In genomic region chr15:8672532-8672931, GRCm38 (mm10) we compare ENCODE assay signal across 17 mouse cellular contexts. TPM values are rescaled to one million over a fixed set of nuclear protein-coding genes. Genes with fewer than 3 reads are reported as not detected.
A peak's percentile ranks its signal among the peaks of the same experiment; 100 is the strongest.
DNase-seq lines count a peak whose midpoint lies in the region; ATAC-seq and TF ChIP-seq lines count a peak whose summit lies in the region.
"Had no signal": no experiment of that assay in that cellular context is flagged by ENCODE, and none has a peak within 500 bp of the region (broad histone marks: within the 10 kb centered on the region; RNA-seq: fewer than 3 reads in every experiment).

No protein-coding gene starts in this region.

- in situ Hi-C loops in CH12.LX (cut with MboI; ENCODE audit: low pct_ligation_motif_present, low pct_unique_long_range_greater_than_20kb, low sequenced_read_pairs), result no loop called here

- no peaks in the 10 kb centered on the region for H3K9me3 ChIP-seq in CH12.LX (replicated peaks; ENCODE audit: low read length)
- no peaks in the 10 kb centered on the region for H3K9me3 ChIP-seq in heart, embryonic 15.5 days (replicated peaks)
- H3K9me3 ChIP-seq: embryonic facial prominence, embryonic 15.5 days; midbrain, embryonic 15.5 days had no signal

- TF ChIP-seq RAD21 in CH12.LX (IDR thresholded peaks at IDR 0.05; ENCODE audit: low read depth, low read length), result no peak

- 0 out of 2 replicates have a peak overlapping the region, but pooled peaks have one; percentile 1 for H3K9ac ChIP-seq in CH12.LX (ENCODE audit: insufficient read depth, low read depth)
- H3K9ac ChIP-seq in heart, embryonic 15.5 days, result no peak overlapping the region
- H3K9ac ChIP-seq: embryonic facial prominence, embryonic 15.5 days; midbrain, embryonic 15.5 days had no signal

- H3K27me3 ChIP-seq in CH12.LX (replicated peaks), result no peaks in the 10 kb centered on the region
- no peaks in the 10 kb centered on the region for H3K27me3 ChIP-seq in heart, embryonic 15.5 days
- H3K27me3 ChIP-seq: embryonic facial prominence, embryonic 15.5 days; midbrain, embryonic 15.5 days had no signal

- 44% methylated on average over 5 of the region's 5 CpGs for WGBS in heart, embryonic 15.5 days

- no peak overlapping the region for H3K4me2 ChIP-seq in CH12.LX (ENCODE audit: insufficient read depth, low read depth, poor library complexity, severe bottlenecking)
- no peak overlapping the region for H3K4me2 ChIP-seq in heart, embryonic 15.5 days
- H3K4me2 ChIP-seq: embryonic facial prominence, embryonic 15.5 days; midbrain, embryonic 15.5 days had no signal

- peaks cover 3% of the 10 kb centered on the region; the same call in 1 of the 2 replicates for H3K79me2 ChIP-seq in CH12.LX (replicated peaks; ENCODE audit: control insufficient read depth, extremely low read depth, insufficient read depth, poor library complexity, severe bottlenecking)

- peak; percentile 87 for DNase-seq in heart, adult 11 months
- no peak for DNase-seq in heart, adult 9 months (ENCODE audit: low spot score in 2 of 2)
- no peak for DNase-seq in layer of hippocampus, adult 2 months (ENCODE audit: low spot score in 2 of 2)
- DNase-seq in layer of hippocampus, adult 9-11 months, result no peak
- DNase-seq in CH12.LX (ENCODE audit: extremely low read depth), result no peak
- no peak for DNase-seq in cerebellum, postnatal 14 days
- DNase-seq in kidney, postnatal 10 days, result no peak
- DNase-seq: B cell, adult 2 months; cerebellum, adult 9-11 months; embryo, embryonic 11 days; kidney, adult 8-10 months; kidney, postnatal 36 days; spleen, adult 18-20 months; thymus, adult 18-20 months had no signal

- dilution Hi-C loops in CH12.LX (cut with MboI; ENCODE audit: extremely low pct_ligation_motif_present, extremely low pct_unique_long_range_greater_than_20kb, low sequenced_read_pairs), result no loop called here

- H3K27ac ChIP-seq in layer of hippocampus, adult 2 months, result peak overlapping the region; percentile 68
- H3K27ac ChIP-seq in CH12.LX (ENCODE audit: insufficient read depth, low read depth), result 0 out of 2 replicates have a peak overlapping the region, but pooled peaks have one; percentile 8
- H3K27ac ChIP-seq in heart, embryonic 15.5 days, result peak overlapping the region; percentile 50
- H3K27ac ChIP-seq: embryonic facial prominence, embryonic 15.5 days; midbrain, embryonic 15.5 days had no signal

- ATAC-seq in heart, embryonic 15.5 days (replicated peaks; ENCODE audit: insufficient number of reproducible peaks, insufficient read depth, low FRiP score, low read depth), result no peak
- ATAC-seq: midbrain, embryonic 15.5 days had no signal

- TF ChIP-seq POLR2A in CH12.LX (IDR thresholded peaks at IDR 0.05; ENCODE audit: low read depth, low read length), result no peak

- TF ChIP-seq EP300 in CH12.LX (IDR thresholded peaks at IDR 0.05; ENCODE audit: low read length), result no peak

- H3K36me3 ChIP-seq in CH12.LX (replicated peaks in 1 of 2; ENCODE audit: control insufficient read depth in 1 of 2, insufficient read depth in 1 of 2, low read length in 1 of 2), result peaks cover 0 to 5% of the 10 kb centered on the region in 2 experiments
- H3K36me3 ChIP-seq in heart, embryonic 15.5 days, result no peaks in the 10 kb centered on the region
- H3K36me3 ChIP-seq: embryonic facial prominence, embryonic 15.5 days; midbrain, embryonic 15.5 days had no signal

- no peak for TF ChIP-seq CTCF in layer of hippocampus, adult 2 months (conservative IDR thresholded peaks at IDR 0.05)
- TF ChIP-seq CTCF in CH12.LX (conservative IDR thresholded peaks at IDR 0.05 in 1 of 2, IDR thresholded peaks at IDR 0.05 in 1 of 2; ENCODE audit: low read depth in 2 of 2, low read length in 2 of 2), result no peak

- peaks cover 13 to 56% of the 10 kb centered on the region in 2 experiments for H3K4me1 ChIP-seq in CH12.LX (ENCODE audit: control insufficient read depth in 1 of 2, insufficient read depth in 2 of 2)
- H3K4me1 ChIP-seq in heart, embryonic 15.5 days (replicated peaks), result peaks cover 32% of the 10 kb centered on the region
- H3K4me1 ChIP-seq: midbrain, embryonic 15.5 days had no signal

- H3K4me3 ChIP-seq in layer of hippocampus, adult 2 months, result no peak overlapping the region
- H3K4me3 ChIP-seq in CH12.LX (replicated peaks in 1 of 3; ENCODE audit: low read depth in 2 of 3, low read length in 2 of 3, poor library complexity in 1 of 3), result no peak overlapping the region
- no peak overlapping the region for H3K4me3 ChIP-seq in heart, embryonic 15.5 days
- H3K4me3 ChIP-seq: embryonic facial prominence, embryonic 15.5 days; midbrain, embryonic 15.5 days had no signal

TF ChIP-seq in CH12.LX, 34 proteins besides CTCF, POLR2A, EP300 and RAD21:
- no peak for TF ChIP-seq CHD2 (IDR thresholded peaks at IDR 0.05; ENCODE audit: low read length)
- TF ChIP-seq ZKSCAN1 (IDR thresholded peaks at IDR 0.05; ENCODE audit: borderline replicate concordance, low read depth, low read length), result no peak
- no peak for TF ChIP-seq MAFK (IDR thresholded peaks at IDR 0.05; ENCODE audit: insufficient replicate concordance, low read length)
- no peak for TF ChIP-seq KAT2A (IDR thresholded peaks at IDR 0.05; ENCODE audit: insufficient replicate concordance, low read length)
- no peak for TF ChIP-seq ZNF384 (IDR thresholded peaks at IDR 0.05; ENCODE audit: low read depth, low read length)
- no peak for TF ChIP-seq JUN (IDR thresholded peaks at IDR 0.05; ENCODE audit: insufficient read depth, low read depth, low read length)
- TF ChIP-seq CHD1 (IDR thresholded peaks at IDR 0.05; ENCODE audit: low read depth, low read length), result no peak
- TF ChIP-seq PAX5 (IDR thresholded peaks at IDR 0.05; ENCODE audit: low read length), result no peak
- TF ChIP-seq GABPA (IDR thresholded peaks at IDR 0.05; ENCODE audit: insufficient replicate concordance, low read depth, low read length), result no peak
- TF ChIP-seq SIN3A (IDR thresholded peaks at IDR 0.05; ENCODE audit: low read length), result no peak
- no peak for TF ChIP-seq MEF2A (IDR thresholded peaks at IDR 0.05; ENCODE audit: borderline replicate concordance, low read depth, low read length)
- no peak for TF ChIP-seq MYC (IDR thresholded peaks at IDR 0.05; ENCODE audit: low read depth, low read length)
- TF ChIP-seq MAX (IDR thresholded peaks at IDR 0.05; ENCODE audit: low read length), result no peak
- no peak for TF ChIP-seq IRF4 (IDR thresholded peaks at IDR 0.05; ENCODE audit: low read depth, low read length)
- no peak for TF ChIP-seq TCF12 (IDR thresholded peaks at IDR 0.05; ENCODE audit: low read depth, low read length)
- no peak for TF ChIP-seq NRF1 (IDR thresholded peaks at IDR 0.05; ENCODE audit: low read depth, low read length)
- no peak for TF ChIP-seq POLR2AphosphoS2 (IDR thresholded peaks at IDR 0.05; ENCODE audit: low read depth, low read length)

RNA-seq across cellular contexts. Expression of gene Slc1a3, which starts 38.0 kb away (rescaled TPM):
- total RNA-seq in layer of hippocampus, adult 2 months (2021), result 100 to 1,000 TPM; 388 to 405 TPM
- total RNA-seq in CH12.LX (2012; rRNA removed), result 9.9 and 12.6 TPM in 2 replicates
- total RNA-seq in CH12.LX (2014; rRNA removed), result 6.5 and 8.2 TPM in 2 replicates
- 3.7 and 4.5 TPM in 2 replicates for polyA plus RNA-seq in CH12.LX (2012; ENCODE audit: insufficient read length, low read depth)
- 9.8 and 16.7 TPM in 2 replicates for polyA plus RNA-seq in heart, embryonic 15.5 days (2015; fragmentation: Nextera tagmentation; extraction: Ambion mirVana)

Comparison
In these comparisons a context has a peak if more than half of its experiments do, and no peak if none do; other contexts are left out.
1. H3K27ac ChIP-seq: peak in every context shown above with its lines; median percentile 68 in layer of hippocampus, adult 2 months; 50 in heart, embryonic 15.5 days; 8 in CH12.LX.
2. RNA of gene Slc1a3, which starts 38.0 kb away (total RNA-seq): 388 to 405 TPM in layer of hippocampus, adult 2 months; 6.5 to 12.6 TPM in CH12.LX; every median in the first group is over 10 times any median in the second.